Mouse (Mus musculus): Measurements from ENCODE around the gene Zfp846.
A peak's percentile ranks its signal among the peaks of the same experiment; 100 is the strongest.
"Not testable (repeated sequence)": the region's sequence is repeated elsewhere in the genome, so short reads cannot be mapped to it uniquely, and the experiment has no call there.

Zfp846 gene

GRCm38 (mm10) chr9:20581175-20581634, at the start of gene Zfp846:
Gene Zfp846, plus strand, starts transcription at chr9:20581291.
- peak; percentile 99 to 100 for DNase-seq

- no peak for DNase-seq
Measured at GRCm38 (mm10) chr9:20534326-20534926, 46.7 kb upstream of the Zfp846 start.

GRCm38 (mm10) chr9:20536598-20536997, 44.5 kb upstream of the Zfp846 start:
- no peak for DNase-seq

- peak in 1 of 2 experiments; percentile 8 for DNase-seq
Measured at GRCm38 (mm10) chr9:20543496-20543895, 37.6 kb upstream of the Zfp846 start.

GRCm38 (mm10) chr9:20544070-20544821, 36.8 kb upstream of the Zfp846 start:
- DNase-seq, result peak; percentile 89 to 93

- DNase-seq, result peak in 1 of 2 experiments; percentile 39
Measured at GRCm38 (mm10) chr9:20545151-20545550, 35.9 kb upstream of the Zfp846 start.

GRCm38 (mm10) chr9:20551781-20552275, 29.3 kb upstream of the Zfp846 start:
- DNase-seq, result no peak

- no peak for DNase-seq
Measured at GRCm38 (mm10) chr9:20552698-20553097, 28.4 kb upstream of the Zfp846 start.

- no peak for DNase-seq
Measured at GRCm38 (mm10) chr9:20562177-20562576, 18.9 kb upstream of the Zfp846 start.

- peak; percentile 53 to 67 for DNase-seq
Measured at GRCm38 (mm10) chr9:20565326-20566030, 15.6 kb upstream of the Zfp846 start.

GRCm38 (mm10) chr9:20571060-20571459, 10.0 kb upstream of the Zfp846 start:
- no peak for DNase-seq

- no peak for DNase-seq
Measured at GRCm38 (mm10) chr9:20576591-20576990, 4.5 kb upstream of the Zfp846 start.

GRCm38 (mm10) chr9:20601270-20601669, 20.2 kb downstream of the Zfp846 start:
- DNase-seq, result no peak

GRCm38 (mm10) chr9:20606269-20606668, 25.2 kb downstream of the Zfp846 start:
- DNase-seq, result no peak

GRCm38 (mm10) chr9:20607100-20607974, 26.2 kb downstream of the Zfp846 start:
- DNase-seq, result peak; percentile 92 to 94

- DNase-seq, result no peak
Measured at GRCm38 (mm10) chr9:20609831-20610464, 28.9 kb downstream of the Zfp846 start.

- no peak for DNase-seq
Measured at GRCm38 (mm10) chr9:20611976-20612375, 30.9 kb downstream of the Zfp846 start.

- DNase-seq, result no peak
Measured at GRCm38 (mm10) chr9:20616685-20617084, 35.6 kb downstream of the Zfp846 start.

- no peak for DNase-seq
Measured at GRCm38 (mm10) chr9:20631332-20631731, 50.2 kb downstream of the Zfp846 start.

GRCm38 (mm10) chr9:20635676-20636075, 54.6 kb downstream of the Zfp846 start:
- not testable (repeated sequence) for DNase-seq

- DNase-seq, result peak; percentile 28 to 55
Measured at GRCm38 (mm10) chr9:20636256-20636655, 55.2 kb downstream of the Zfp846 start.

- DNase-seq, result no peak
Measured at GRCm38 (mm10) chr9:20636790-20637189, 55.7 kb downstream of the Zfp846 start.

All from lung, postnatal 4 days (tissue).